Mouse (Mus musculus): ENCODE data around the gene Jak1. TPM values are rescaled to one million over a fixed set of nuclear protein-coding genes. Genes with fewer than 3 reads are reported as not detected.
"Not testable (repeated sequence)": the region's sequence is repeated elsewhere in the genome, so short reads cannot be mapped to it uniquely, and the experiment has no call there.

The Jak1 gene
- polyA plus RNA-seq, 1 experiment from 2014 or later, result 85.2 TPM

GRCm38 (mm10) chr4:101270734-101271133 is 5.7 kb upstream of the Jak1 start:
- H3K4me2 ChIP-seq, result no peak overlapping the region
- no peak for ATAC-seq (ENCODE audit: low FRiP score)
- 93% methylated on average over 3 of the region's 3 CpGs for WGBS
- 0 out of 2 replicates have a peak, but pooled peaks cover 5% of the 10 kb centered on the region for H3K27me3 ChIP-seq (replicated peaks)
- no peak overlapping the region for H3K9ac ChIP-seq (replicated peaks)
- no peak overlapping the region for H3K4me3 ChIP-seq (replicated peaks)
- H3K9me3 ChIP-seq (replicated peaks), result no peaks in the 10 kb centered on the region
- no peaks in the 10 kb centered on the region for H3K4me1 ChIP-seq
- no peak overlapping the region for H3K27ac ChIP-seq (replicated peaks)
- H3K36me3 ChIP-seq, result no peaks in the 10 kb centered on the region

- H3K9ac ChIP-seq (replicated peaks); H3K36me3 ChIP-seq; H3K4me2 ChIP-seq; H3K27ac ChIP-seq (replicated peaks); ATAC-seq (ENCODE audit: low FRiP score); H3K27me3 ChIP-seq (replicated peaks); H3K4me3 ChIP-seq (replicated peaks); H3K9me3 ChIP-seq (replicated peaks); H3K4me1 ChIP-seq: not testable (repeated sequence)
- WGBS, result 67% methylated on average over 1 of the region's 1 CpGs
Measured at GRCm38 (mm10) chr4:101268506-101268905, 3.4 kb upstream of the Jak1 start.

- Histone ChIP-seq H3K27ac (replicated peaks) (0 out of 2 replicates have a peak overlapping the region, but pooled peaks have one; percentile 81), H3K36me3 (no peaks in the 10 kb centered on the region), H3K4me3 (replicated peaks) (peak overlapping the region; percentile 91), H3K4me1 (peaks cover 16% of the 10 kb centered on the region), H3K27me3 (replicated peaks) (0 out of 2 replicates have a peak, but pooled peaks cover 5% of the 10 kb centered on the region), H3K4me2 (peak overlapping the region; percentile 76), H3K9ac (replicated peaks) (0 out of 2 replicates have a peak overlapping the region, but pooled peaks have one; percentile 92), H3K9me3 (replicated peaks) (no peaks in the 10 kb centered on the region)
- ATAC-seq (ENCODE audit: low FRiP score), result no peak
- 23% methylated on average over 7 of the region's 7 CpGs for WGBS
Measured at GRCm38 (mm10) chr4:101265523-101265922, 441 bp upstream of the Jak1 start.

GRCm38 (mm10) chr4:101263968-101264740 is 928 bp downstream of the Jak1 start:
- H3K4me1 ChIP-seq, result peaks cover 16% of the 10 kb centered on the region
- H3K27me3 ChIP-seq (replicated peaks), result 0 out of 2 replicates have a peak, but pooled peaks cover 5% of the 10 kb centered on the region

GRCm38 (mm10) chr4:101261596-101261995 is 3.5 kb downstream of the Jak1 start:
- 82% methylated on average over 5 of the region's 5 CpGs for WGBS

More at GRCm38 (mm10) chr4:101263968-101264740, 928 bp downstream of the Jak1 start:
- peak overlapping the region; percentile 91 for H3K4me3 ChIP-seq (replicated peaks)
- ATAC-seq (ENCODE audit: low FRiP score), result peak; percentile 39
- peak overlapping the region; percentile 76 for H3K4me2 ChIP-seq
- peak overlapping the region; percentile 92 for H3K9ac ChIP-seq (replicated peaks)
- H3K36me3 ChIP-seq, result no peaks in the 10 kb centered on the region
- no peaks in the 10 kb centered on the region for H3K9me3 ChIP-seq (replicated peaks)
- WGBS, result 7% methylated on average over 25 of the region's 26 CpGs
- H3K27ac ChIP-seq (replicated peaks), result peak overlapping the region; percentile 81

GRCm38 (mm10) chr4:101260744-101261291 is 4.3 kb downstream of the Jak1 start:
- Histone ChIP-seq H3K9me3 (replicated peaks) (no peaks in the 10 kb centered on the region), H3K36me3 (no peaks in the 10 kb centered on the region), H3K4me1 (peaks cover 16% of the 10 kb centered on the region), H3K27ac (replicated peaks) (no peak overlapping the region), H3K4me3 (replicated peaks) (no peak overlapping the region), H3K27me3 (replicated peaks) (no peaks in the 10 kb centered on the region), H3K4me2 (no peak overlapping the region), H3K9ac (replicated peaks) (no peak overlapping the region)
- ATAC-seq (ENCODE audit: low FRiP score), result no peak
- WGBS, result 87% methylated on average over 8 of the region's 8 CpGs

More at GRCm38 (mm10) chr4:101261596-101261995, 3.5 kb downstream of the Jak1 start:
- Histone ChIP-seq H3K9me3 (replicated peaks) (no peaks in the 10 kb centered on the region), H3K27ac (replicated peaks) (no peak overlapping the region), H3K9ac (replicated peaks) (no peak overlapping the region), H3K36me3 (no peaks in the 10 kb centered on the region), H3K27me3 (replicated peaks) (0 out of 2 replicates have a peak, but pooled peaks cover 2% of the 10 kb centered on the region), H3K4me3 (replicated peaks) (no peak overlapping the region), H3K4me2 (no peak overlapping the region), H3K4me1 (peaks cover 16% of the 10 kb centered on the region)
- no peak for ATAC-seq (ENCODE audit: low FRiP score)

GRCm38 (mm10) chr4:101256526-101257210 is 8.4 kb downstream of the Jak1 start:
- peaks cover 3% of the 10 kb centered on the region; the same call in 1 of the 2 replicates for H3K4me1 ChIP-seq
- ATAC-seq (ENCODE audit: low FRiP score), result no peak
- no peak overlapping the region for H3K9ac ChIP-seq (replicated peaks)
- 76% methylated on average over 3 of the region's 3 CpGs for WGBS
- H3K4me3 ChIP-seq (replicated peaks), result no peak overlapping the region
- H3K9me3 ChIP-seq (replicated peaks), result no peaks in the 10 kb centered on the region
- H3K27ac ChIP-seq (replicated peaks), result no peak overlapping the region
- H3K4me2 ChIP-seq, result no peak overlapping the region
- no peaks in the 10 kb centered on the region for H3K27me3 ChIP-seq (replicated peaks)
- H3K36me3 ChIP-seq, result no peaks in the 10 kb centered on the region

- no peak overlapping the region for H3K4me3 ChIP-seq (replicated peaks)
- ATAC-seq (ENCODE audit: low FRiP score), result no peak
- H3K27me3 ChIP-seq (replicated peaks), result no peaks in the 10 kb centered on the region
- no peak overlapping the region for H3K9ac ChIP-seq (replicated peaks)
- H3K4me1 ChIP-seq, result no peaks in the 10 kb centered on the region
- no peaks in the 10 kb centered on the region for H3K36me3 ChIP-seq
- WGBS, result 82% methylated on average over 8 of the region's 8 CpGs
- no peak overlapping the region for H3K27ac ChIP-seq (replicated peaks)
- no peaks in the 10 kb centered on the region for H3K9me3 ChIP-seq (replicated peaks)
- H3K4me2 ChIP-seq, result no peak overlapping the region
Measured at GRCm38 (mm10) chr4:101254606-101255349, 10.3 kb downstream of the Jak1 start.

GRCm38 (mm10) chr4:101254015-101254414 is 11.1 kb downstream of the Jak1 start:
- Histone ChIP-seq H3K9ac (replicated peaks) (no peak overlapping the region), H3K4me3 (replicated peaks) (no peak overlapping the region), H3K4me1 (no peaks in the 10 kb centered on the region), H3K9me3 (replicated peaks) (no peaks in the 10 kb centered on the region), H3K27ac (replicated peaks) (no peak overlapping the region), H3K36me3 (no peaks in the 10 kb centered on the region), H3K27me3 (replicated peaks) (no peaks in the 10 kb centered on the region), H3K4me2 (no peak overlapping the region)
- ATAC-seq (ENCODE audit: low FRiP score), result no peak
- 95% methylated on average over 7 of the region's 7 CpGs for WGBS

- Histone ChIP-seq H3K4me3 (replicated peaks) (no peak overlapping the region), H3K9ac (replicated peaks) (no peak overlapping the region), H3K9me3 (replicated peaks) (no peaks in the 10 kb centered on the region), H3K27ac (replicated peaks) (no peak overlapping the region), H3K36me3 (no peaks in the 10 kb centered on the region), H3K4me2 (no peak overlapping the region), H3K27me3 (replicated peaks) (no peaks in the 10 kb centered on the region), H3K4me1 (no peaks in the 10 kb centered on the region)
- no peak for ATAC-seq (ENCODE audit: low FRiP score)
- WGBS, result 68% methylated on average over 13 of the region's 13 CpGs
Measured at GRCm38 (mm10) chr4:101252781-101253622, 12.1 kb downstream of the Jak1 start.

Measured in neural tube, embryonic 15.5 days (tissue).